Mouse (Mus musculus): ENCODE measurements around the gene Meioc.

DNA sequence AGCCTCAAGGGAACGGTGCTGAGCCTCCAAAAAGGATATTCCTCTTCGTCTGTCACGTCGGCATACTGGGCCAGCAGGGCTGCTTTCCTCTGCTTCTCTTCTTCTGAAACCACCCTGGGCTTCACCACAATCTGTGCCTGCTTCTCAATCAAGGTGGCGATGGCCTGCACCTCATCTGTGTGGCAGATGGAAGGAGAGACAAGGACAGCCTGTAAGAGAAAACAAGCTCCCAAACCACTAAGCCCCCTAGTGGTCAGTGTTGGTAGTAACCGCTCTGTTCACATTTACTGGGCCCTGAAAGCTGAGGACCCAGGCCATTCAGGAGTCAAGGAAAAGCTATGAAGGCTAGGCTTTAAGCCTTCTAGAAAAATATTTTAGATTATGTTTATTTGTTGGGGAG, 26.6 kb downstream of the Meioc start:
- no peak for TF ChIP-seq POLR2A (IDR thresholded peaks at IDR 0.05; ENCODE audit: insufficient read length, low read depth)
- no peak for TF ChIP-seq TCF12 (IDR thresholded peaks at IDR 0.05; ENCODE audit: insufficient read depth, poor library complexity, severe bottlenecking)
- no peak for TF ChIP-seq POLR2AphosphoS2 (IDR thresholded peaks at IDR 0.05; ENCODE audit: insufficient read length, low read depth)
- TF ChIP-seq E2F4 (IDR thresholded peaks at IDR 0.05; ENCODE audit: insufficient read depth), result no peak
- no peak for TF ChIP-seq USF1 (IDR thresholded peaks at IDR 0.05; ENCODE audit: low read depth)
- no peak for TF ChIP-seq MAX (IDR thresholded peaks at IDR 0.05; ENCODE audit: low read depth)
- TF ChIP-seq SRF (IDR thresholded peaks at IDR 0.05; ENCODE audit: control insufficient read depth, insufficient read length, low read depth), result no peak
- no peak for TF ChIP-seq CEBPB (IDR thresholded peaks at IDR 0.05; ENCODE audit: insufficient read depth, poor library complexity, severe bottlenecking)
- no peak for TF ChIP-seq MYOG (IDR thresholded peaks at IDR 0.05; ENCODE audit: control insufficient read depth in 1 of 3, insufficient read depth in 1 of 3, insufficient read length in 2 of 3, low read depth in 2 of 3)
- TF ChIP-seq REST (IDR thresholded peaks at IDR 0.05; ENCODE audit: insufficient read depth, insufficient read length), result no peak
- no peak for TF ChIP-seq MYOD1 (IDR thresholded peaks at IDR 0.05; ENCODE audit: control insufficient read depth in 1 of 3, insufficient read length in 2 of 3, low read depth in 2 of 3)
